Mouse (Mus musculus) liver, adult 2 months (tissue): ENCODE results near the gene Nav2.

ENCODE experiments used
- CTCF ChIP-seq: fragments of 200-500 bp; IDR thresholded peaks from 2 replicates; pipeline ENCODE4 v1.5.1; 2011; ENCODE audit warnings: low read depth, low read length, control low read depth
- POLR2A ChIP-seq: fragments of 200-500 bp; IDR thresholded peaks from 2 replicates; pipeline ENCODE4 v1.6.1; 2011; ENCODE audit warnings: low read length, control low read depth; ENCODE audit not compliant: insufficient read depth; ENCODE audit errors: extremely low read depth

GRCm38 (mm10) chr7:48960152-48960551, 51.6 kb downstream of the Nav2 start:
- TF ChIP-seq CTCF, result no peak
- no peak for TF ChIP-seq POLR2A
